Mouse (Mus musculus): ENCODE measurements around the gene Pctp. TPM values are rescaled to one million over a fixed set of nuclear protein-coding genes. Genes with fewer than 3 reads are reported as not detected.

Gene Pctp
- 67.2 and 68.4 TPM in 2 replicates for polyA plus RNA-seq (2015; fragmentation: Nextera tagmentation; extraction: Ambion mirVana)

DNA sequence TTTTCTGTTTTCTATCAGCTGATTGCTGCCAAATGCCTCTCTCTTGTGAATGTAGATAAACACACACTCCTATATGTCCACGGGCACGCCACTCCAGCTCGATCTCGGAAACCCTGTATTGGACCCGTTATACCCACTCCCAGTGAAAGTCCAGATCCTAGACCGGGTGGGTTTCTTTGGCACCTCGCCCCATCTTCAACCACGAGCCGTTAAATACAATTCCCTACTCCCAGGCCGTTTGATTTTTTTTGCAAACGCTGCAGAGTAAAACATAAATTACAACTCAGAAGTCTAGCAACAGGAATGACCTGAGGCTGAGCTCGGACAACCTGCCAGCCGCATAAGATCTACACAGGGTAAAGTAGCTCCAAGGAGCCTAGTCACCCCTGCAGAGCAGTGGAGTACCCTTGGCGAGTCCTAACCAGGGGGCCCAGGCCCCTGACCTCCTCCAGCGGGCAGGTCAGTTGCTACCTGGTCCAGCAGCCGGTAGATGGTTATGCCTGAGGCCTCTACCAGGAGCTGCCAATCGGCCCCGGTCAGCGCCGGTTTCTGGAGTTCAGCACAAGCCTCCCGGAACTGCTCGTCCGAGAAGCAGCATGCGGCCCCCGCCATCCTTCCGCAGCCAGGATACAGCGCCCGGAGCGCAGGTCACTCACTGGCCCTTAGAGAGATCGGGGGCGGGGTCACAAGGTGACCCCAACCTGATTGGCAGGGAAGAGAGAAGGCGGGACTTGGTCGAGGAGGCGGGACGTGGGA lies at the start of gene Pctp:
Gene Pctp (minus strand): TSS at position 664 of the 756 bp plus-strand sequence.
- 7% methylated on average over 35 of the region's 35 CpGs for WGBS (ENCODE audit: insufficient replicate concordance)
- H3K27me3 ChIP-seq (ENCODE audit: insufficient read depth, low read length): no peaks in the 10 kb centered on the region
- ATAC-seq (peak; percentile 97), DNase-seq (peak; percentile 91)
- H3K4me3 ChIP-seq (ENCODE audit: low read depth, low read length): peak within 1 kb of the TSS; percentile 61
- no peak for TF ChIP-seq EP300 (IDR thresholded peaks at IDR 0.05; ENCODE audit: low read depth)
- TF ChIP-seq CTCF (IDR thresholded peaks at IDR 0.05; ENCODE audit: low read depth): no peak
- peak within 1 kb of the TSS; percentile 75 for H3K9ac ChIP-seq (replicated peaks)
- H3K4me2 ChIP-seq (ENCODE audit: low read depth, low read length): peak within 1 kb of the TSS; percentile 92
- H3K27ac ChIP-seq (ENCODE audit: low read depth): peak within 1 kb of the TSS; percentile 66
- H3K9me3 ChIP-seq (ENCODE audit: low read length): no peaks in the 10 kb centered on the region
- H3K36me3 ChIP-seq (replicated peaks; ENCODE audit: insufficient read depth, low read length): no peaks in the 10 kb centered on the region
- peaks cover 24% of the 10 kb centered on the region for H3K4me1 ChIP-seq (ENCODE audit: insufficient read depth)

- no peaks in the 10 kb centered on the region for H3K36me3 ChIP-seq (replicated peaks; ENCODE audit: insufficient read depth, low read length)
- no peak overlapping the region for H3K4me3 ChIP-seq (ENCODE audit: low read depth, low read length)
- H3K9me3 ChIP-seq (ENCODE audit: low read length): no peaks in the 10 kb centered on the region
- DNase-seq (no peak), ATAC-seq (no peak)
- H3K27ac ChIP-seq (ENCODE audit: low read depth): no peak overlapping the region
- H3K9ac ChIP-seq (replicated peaks): no peak overlapping the region
- no peak for TF ChIP-seq CTCF (IDR thresholded peaks at IDR 0.05; ENCODE audit: low read depth)
- no peak for TF ChIP-seq EP300 (IDR thresholded peaks at IDR 0.05; ENCODE audit: low read depth)
- H3K27me3 ChIP-seq (ENCODE audit: insufficient read depth, low read length): no peaks in the 10 kb centered on the region
- WGBS (ENCODE audit: insufficient replicate concordance): 71% methylated on average over 7 of the region's 7 CpGs
- no peak overlapping the region for H3K4me2 ChIP-seq (ENCODE audit: low read depth, low read length)
- no peaks in the 10 kb centered on the region for H3K4me1 ChIP-seq (ENCODE audit: insufficient read depth)
Observed at GRCm38 (mm10) chr11:90050016-90050415, 47.3 kb upstream of the Pctp start.

DNA sequence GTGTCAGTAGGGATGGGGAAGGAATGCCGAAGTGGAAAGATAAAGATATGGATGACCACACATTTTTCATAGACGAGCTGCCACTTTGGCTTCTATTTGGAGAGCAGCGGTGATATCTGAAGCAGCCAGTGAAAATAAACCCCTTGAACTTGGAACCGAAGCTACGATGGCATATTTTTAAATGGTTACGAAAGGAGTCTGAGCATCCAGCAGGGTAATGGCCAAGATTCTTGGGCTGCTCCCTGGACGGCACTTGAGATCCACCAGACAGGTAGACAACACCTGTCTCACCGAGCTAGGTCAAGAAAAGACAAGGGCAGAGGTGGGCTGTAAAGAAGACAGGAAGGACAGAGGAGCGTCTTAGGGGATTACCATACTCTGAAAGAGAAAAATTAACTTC lies 44.6 kb upstream of the Pctp start:
- DNase-seq (no peak), ATAC-seq (no peak)
- H3K36me3 ChIP-seq (replicated peaks; ENCODE audit: insufficient read depth, low read length): no peaks in the 10 kb centered on the region
- 76% methylated on average over 9 of the region's 9 CpGs for WGBS (ENCODE audit: insufficient replicate concordance)
- H3K9me3 ChIP-seq (ENCODE audit: low read length): no peaks in the 10 kb centered on the region
- no peak overlapping the region for H3K4me2 ChIP-seq (ENCODE audit: low read depth, low read length)
- H3K4me3 ChIP-seq (ENCODE audit: low read depth, low read length): no peak overlapping the region
- H3K4me1 ChIP-seq (ENCODE audit: insufficient read depth): no peaks in the 10 kb centered on the region
- H3K27me3 ChIP-seq (ENCODE audit: insufficient read depth, low read length): no peaks in the 10 kb centered on the region
- H3K9ac ChIP-seq (replicated peaks): no peak overlapping the region
- TF ChIP-seq EP300 (IDR thresholded peaks at IDR 0.05; ENCODE audit: low read depth): no peak
- TF ChIP-seq CTCF (IDR thresholded peaks at IDR 0.05; ENCODE audit: low read depth): no peak
- H3K27ac ChIP-seq (ENCODE audit: low read depth): no peak overlapping the region

DNA sequence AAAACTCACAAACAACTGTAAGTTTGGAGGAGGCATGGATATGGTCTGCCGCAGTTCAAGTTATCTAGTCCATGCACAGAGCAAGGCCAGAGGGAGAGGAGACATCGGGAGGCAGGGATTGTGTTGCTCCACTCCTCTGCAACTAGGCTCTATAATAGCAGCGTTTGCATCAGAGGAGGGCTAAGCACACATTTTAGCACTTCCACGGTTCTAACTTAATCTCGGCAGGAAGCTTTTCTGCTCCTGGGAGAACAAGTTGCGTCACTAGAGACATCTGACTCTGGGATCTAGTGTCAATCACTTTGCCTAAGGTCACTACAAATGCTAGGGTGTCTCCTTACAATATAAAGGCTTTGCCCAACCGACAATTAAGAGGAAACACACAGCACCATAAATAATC lies 43.5 kb upstream of the Pctp start:
- no peak overlapping the region for H3K27ac ChIP-seq (ENCODE audit: low read depth)
- no peak for DNase-seq
- TF ChIP-seq CTCF (IDR thresholded peaks at IDR 0.05; ENCODE audit: low read depth) (no peak), EP300 (IDR thresholded peaks at IDR 0.05; ENCODE audit: low read depth) (no peak)

GRCm38 (mm10) chr11:90044459-90044858 lies 41.8 kb upstream of the Pctp start:
- 78% methylated on average over 4 of the region's 4 CpGs for WGBS (ENCODE audit: insufficient replicate concordance)
- Histone ChIP-seq H3K4me2 (ENCODE audit: low read depth, low read length) (no peak overlapping the region), H3K4me3 (ENCODE audit: low read depth, low read length) (no peak overlapping the region), H3K27ac (ENCODE audit: low read depth) (no peak overlapping the region), H3K27me3 (ENCODE audit: insufficient read depth, low read length) (no peaks in the 10 kb centered on the region), H3K36me3 (replicated peaks; ENCODE audit: insufficient read depth, low read length) (no peaks in the 10 kb centered on the region), H3K9ac (replicated peaks) (no peak overlapping the region), H3K9me3 (ENCODE audit: low read length) (no peaks in the 10 kb centered on the region), H3K4me1 (ENCODE audit: insufficient read depth) (no peaks in the 10 kb centered on the region)
- ATAC-seq (no peak), DNase-seq (no peak)
- TF ChIP-seq EP300 (IDR thresholded peaks at IDR 0.05; ENCODE audit: low read depth): no peak
- no peak for TF ChIP-seq CTCF (IDR thresholded peaks at IDR 0.05; ENCODE audit: low read depth)

More for the DNA sequence above, 43.5 kb upstream of the Pctp start:
- Histone ChIP-seq H3K27me3 (ENCODE audit: insufficient read depth, low read length) (no peaks in the 10 kb centered on the region), H3K4me1 (ENCODE audit: insufficient read depth) (no peaks in the 10 kb centered on the region), H3K4me3 (ENCODE audit: low read depth, low read length) (no peak overlapping the region), H3K4me2 (ENCODE audit: low read depth, low read length) (no peak overlapping the region), H3K36me3 (replicated peaks; ENCODE audit: insufficient read depth, low read length) (no peaks in the 10 kb centered on the region), H3K9ac (replicated peaks) (no peak overlapping the region), H3K9me3 (ENCODE audit: low read length) (no peaks in the 10 kb centered on the region)
- 33% methylated on average over 7 of the region's 7 CpGs for WGBS (ENCODE audit: insufficient replicate concordance)
- no peak for ATAC-seq

DNA sequence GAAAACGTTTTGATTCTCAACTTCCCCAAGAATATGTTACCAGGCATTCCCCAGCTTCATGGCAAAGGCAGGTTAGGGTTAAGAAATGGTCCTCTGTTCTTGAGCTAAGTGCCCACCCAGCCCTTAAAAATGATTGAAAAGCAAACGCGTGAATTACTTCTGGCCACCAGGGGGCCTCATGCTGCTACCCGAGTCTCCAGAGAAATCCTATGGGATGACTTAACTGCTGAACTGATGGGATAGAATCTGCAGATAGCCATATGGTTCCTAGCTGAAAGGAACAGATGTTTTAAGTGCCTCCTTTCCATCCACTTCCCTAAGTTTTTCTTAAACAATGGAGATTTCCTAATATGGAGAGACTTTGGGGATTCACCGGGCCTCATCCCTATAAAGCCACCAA lies 35.3 kb upstream of the Pctp start:
- DNase-seq: peak; percentile 41
- H3K36me3 ChIP-seq (replicated peaks; ENCODE audit: insufficient read depth, low read length): no peaks in the 10 kb centered on the region
- ATAC-seq: no peak
- no peaks in the 10 kb centered on the region for H3K9me3 ChIP-seq (ENCODE audit: low read length)
- H3K27ac ChIP-seq (ENCODE audit: low read depth): no peak overlapping the region
- H3K4me3 ChIP-seq (ENCODE audit: low read depth, low read length): no peak overlapping the region
- H3K9ac ChIP-seq (replicated peaks): no peak overlapping the region
- TF ChIP-seq EP300 (IDR thresholded peaks at IDR 0.05; ENCODE audit: low read depth) (no peak), CTCF (IDR thresholded peaks at IDR 0.05; ENCODE audit: low read depth) (peak; percentile 68)
- no peaks in the 10 kb centered on the region for H3K4me1 ChIP-seq (ENCODE audit: insufficient read depth)
- 26% methylated on average over 5 of the region's 5 CpGs for WGBS (ENCODE audit: insufficient replicate concordance)
- H3K4me2 ChIP-seq (ENCODE audit: low read depth, low read length): no peak overlapping the region
- H3K27me3 ChIP-seq (ENCODE audit: insufficient read depth, low read length): peaks cover 5% of the 10 kb centered on the region; the same call in 1 of the 2 replicates
